Mouse (Mus musculus) embryo, embryonic 9.5 days (tissue): ENCODE data around the gene Cstf2t.

Experiments
- DNase-seq: peaks from one replicate; pipeline ENCODE4 v3.0.0-alpha.2; 2017; ENCODE audit errors: extremely low spot score

Cstf2t gene

DNA sequence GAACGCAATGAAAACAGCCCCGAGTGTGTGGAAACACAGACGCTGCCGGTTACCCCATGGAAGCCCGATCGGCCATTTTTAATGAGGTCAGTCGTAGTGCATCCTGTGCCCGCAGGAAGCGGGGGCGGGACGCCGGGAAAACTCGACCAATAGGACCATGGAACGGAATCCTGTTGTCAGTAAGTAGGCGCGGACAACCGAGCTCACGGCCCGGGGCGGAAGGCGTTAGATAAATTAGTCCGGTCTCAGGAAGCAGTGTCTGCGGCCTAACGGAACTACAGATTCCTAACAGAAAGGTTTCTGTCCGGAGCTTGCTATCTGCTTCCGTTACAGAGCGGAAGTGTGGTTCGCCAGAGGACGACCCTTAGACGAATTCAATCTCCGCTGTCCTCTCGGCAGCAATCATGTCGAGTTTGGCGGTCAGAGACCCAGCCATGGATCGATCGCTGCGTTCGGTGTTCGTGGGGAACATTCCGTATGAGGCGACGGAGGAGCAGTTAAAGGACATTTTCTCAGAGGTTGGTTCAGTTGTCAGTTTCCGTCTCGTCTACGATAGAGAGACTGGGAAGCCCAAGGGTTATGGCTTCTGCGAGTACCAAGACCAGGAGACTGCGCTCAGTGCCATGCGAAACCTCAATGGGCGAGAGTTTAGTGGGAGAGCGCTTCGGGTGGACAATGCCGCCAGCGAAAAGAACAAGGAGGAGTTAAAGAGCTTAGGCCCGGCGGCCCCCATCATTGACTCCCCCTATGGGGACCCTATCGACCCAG is at the start of gene Cstf2t:
Gene Cstf2t (plus strand): TSS at position 176 of the 768 bp plus-strand sequence.
- DNase-seq: peak; percentile 97

DNA sequence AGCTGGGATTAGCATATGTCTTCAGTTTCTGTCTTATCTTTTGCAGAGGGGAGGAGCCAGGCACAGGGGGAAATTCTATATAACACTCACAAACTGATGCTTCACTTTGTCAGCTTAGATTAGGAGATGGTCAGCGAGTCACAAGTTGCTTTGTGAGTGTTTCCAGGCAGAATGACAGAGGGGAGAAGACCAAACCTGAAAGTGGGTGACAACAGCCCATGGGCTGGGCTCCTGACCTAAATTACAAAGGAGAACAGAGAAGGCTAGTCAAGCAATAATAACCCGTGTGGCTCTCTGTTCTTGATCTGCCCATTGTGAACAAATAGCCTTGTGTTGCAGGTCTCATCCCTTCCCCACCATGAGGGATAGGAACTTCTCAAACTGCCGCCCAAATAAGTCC is 43.7 kb upstream of the Cstf2t start:
- DNase-seq: no peak

DNA sequence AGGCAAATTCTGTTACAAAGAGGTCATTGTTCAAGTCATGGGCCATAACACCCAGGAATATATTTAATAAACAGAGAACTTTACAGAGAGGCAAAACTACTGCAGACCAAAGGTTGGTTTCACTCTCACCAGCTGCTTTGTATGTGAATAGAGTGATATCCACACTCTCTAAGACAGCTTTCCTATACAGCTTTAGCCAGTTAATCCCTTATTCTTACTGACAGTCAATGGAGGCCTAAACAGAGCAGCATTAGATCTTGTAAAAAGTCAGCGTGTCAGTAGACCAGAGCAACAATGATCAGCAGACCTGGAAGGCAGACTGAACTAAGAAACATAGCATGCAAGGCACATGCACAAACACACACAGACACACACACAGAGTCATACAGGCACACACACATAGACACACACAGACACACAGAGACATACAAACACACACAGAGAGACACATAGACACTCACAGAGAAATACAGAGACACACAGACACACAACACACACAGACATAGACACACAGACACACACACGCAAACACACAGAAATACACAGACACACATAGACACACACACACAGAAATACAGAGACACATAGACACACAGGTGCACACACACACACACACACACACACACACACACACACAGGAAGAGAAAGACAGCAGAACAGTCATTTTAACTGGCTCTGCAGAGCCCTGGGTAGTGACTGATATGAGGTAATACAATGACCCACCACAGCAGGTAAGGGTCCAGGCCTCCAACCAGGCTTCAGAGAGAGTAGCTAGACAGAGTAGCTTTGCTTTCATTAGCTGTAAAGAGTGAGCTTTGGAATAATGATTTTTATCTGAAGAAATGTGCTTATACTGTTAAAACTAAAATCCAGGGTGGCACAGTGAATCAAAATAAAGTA is 41.4 kb upstream of the Cstf2t start:
- no peak for DNase-seq

DNA sequence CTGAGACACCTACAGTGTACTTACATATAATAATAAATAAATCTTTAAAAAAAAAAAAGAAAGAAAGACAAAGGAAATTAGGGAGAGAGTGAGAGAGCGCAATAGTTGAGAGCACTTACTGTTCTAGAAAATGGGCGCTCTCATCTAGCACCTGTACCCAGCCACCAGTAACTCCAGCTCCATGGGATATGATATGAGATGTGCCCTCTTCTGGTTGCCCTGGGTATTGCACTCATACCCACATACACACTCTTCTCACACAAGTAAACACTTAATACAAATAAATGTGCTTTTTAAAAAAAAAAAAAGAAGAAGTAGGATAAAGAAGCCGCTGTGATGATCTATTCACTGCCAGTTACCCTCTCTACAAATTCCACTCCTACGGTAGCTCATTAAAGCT is 36.0 kb upstream of the Cstf2t start:
- DNase-seq: no peak

DNA sequence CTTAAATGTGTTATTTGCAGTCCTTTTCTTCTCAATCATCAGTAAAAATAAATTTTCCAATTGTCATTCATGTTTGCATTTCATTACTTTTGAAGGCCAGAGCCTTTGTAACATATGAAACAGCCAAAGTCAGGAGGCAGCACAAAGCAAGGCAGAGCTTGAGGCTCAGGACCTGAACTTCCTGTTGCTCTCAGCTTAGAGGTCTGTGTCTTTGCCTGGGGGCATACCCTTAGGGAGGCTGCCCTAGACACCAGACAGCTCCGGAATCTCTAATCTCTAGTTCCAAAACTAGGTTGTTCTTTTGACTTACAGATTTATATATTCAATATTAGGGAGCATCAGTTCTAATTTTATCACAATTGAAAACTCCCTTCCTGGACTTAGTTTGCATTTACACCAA is 17.9 kb upstream of the Cstf2t start:
- no peak for DNase-seq

DNA sequence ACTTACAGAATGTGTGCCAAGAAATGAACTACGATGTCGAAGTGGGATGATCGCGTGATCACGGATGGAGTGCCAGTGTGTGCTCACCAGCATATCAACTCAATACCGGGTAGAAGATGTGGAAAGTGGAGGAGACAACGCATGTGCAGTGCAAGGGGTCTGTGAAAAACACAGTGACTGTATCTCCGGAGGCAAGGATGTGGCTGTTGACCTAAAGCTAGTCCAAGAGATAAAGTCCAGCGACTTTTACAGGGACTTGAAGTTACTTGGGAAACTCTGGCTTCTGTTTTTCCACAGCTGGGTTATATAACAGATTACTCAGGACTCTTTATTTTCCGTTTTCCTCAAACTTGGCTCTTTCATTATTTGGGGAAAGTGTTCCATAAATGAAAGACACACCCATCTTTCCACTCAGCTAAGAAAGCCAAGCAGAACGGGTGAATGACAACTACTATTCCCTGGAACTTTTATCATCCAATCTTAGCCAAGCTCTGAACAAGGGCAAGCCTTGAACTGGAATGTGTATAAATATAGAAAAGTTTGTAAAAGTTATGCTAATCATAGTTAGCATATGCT is 17.3 kb upstream of the Cstf2t start:
- no peak for DNase-seq

DNA sequence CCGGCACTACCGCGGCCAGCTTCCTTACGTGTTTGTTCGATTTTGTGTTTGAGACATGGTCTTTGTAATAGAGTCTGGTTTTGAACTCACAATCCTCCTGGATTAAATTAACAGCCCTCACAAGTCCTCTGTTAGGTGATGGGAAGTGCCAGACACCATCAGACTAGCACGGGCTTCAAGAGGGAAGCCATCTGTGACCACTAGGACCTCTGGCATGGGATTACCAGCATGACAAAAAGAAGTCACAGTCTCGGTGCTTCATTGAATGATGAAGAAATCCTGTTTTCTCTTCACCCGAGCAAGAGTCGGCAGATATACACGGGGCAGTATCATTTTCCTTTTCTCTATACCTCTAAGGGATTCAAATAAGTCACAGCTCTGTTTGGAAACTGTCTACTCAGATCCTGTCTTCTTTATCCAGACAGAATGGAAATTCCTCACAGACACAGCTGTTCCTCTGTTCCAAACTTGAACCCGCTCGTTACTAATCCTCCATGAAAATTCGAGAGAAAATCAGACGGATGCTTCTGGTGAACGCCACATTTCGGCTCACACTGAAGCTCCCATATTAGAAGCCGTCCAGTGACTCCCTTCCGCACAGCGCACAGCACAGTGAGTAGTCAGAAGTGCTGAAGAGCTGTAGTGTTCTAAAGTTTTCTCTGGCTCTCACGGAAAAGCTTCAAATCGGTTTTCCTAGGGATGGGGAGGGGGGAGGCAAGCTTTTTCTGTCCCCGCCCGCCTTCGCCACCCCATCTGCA is 8.5 kb upstream of the Cstf2t start:
- DNase-seq: peak; percentile 4

DNA sequence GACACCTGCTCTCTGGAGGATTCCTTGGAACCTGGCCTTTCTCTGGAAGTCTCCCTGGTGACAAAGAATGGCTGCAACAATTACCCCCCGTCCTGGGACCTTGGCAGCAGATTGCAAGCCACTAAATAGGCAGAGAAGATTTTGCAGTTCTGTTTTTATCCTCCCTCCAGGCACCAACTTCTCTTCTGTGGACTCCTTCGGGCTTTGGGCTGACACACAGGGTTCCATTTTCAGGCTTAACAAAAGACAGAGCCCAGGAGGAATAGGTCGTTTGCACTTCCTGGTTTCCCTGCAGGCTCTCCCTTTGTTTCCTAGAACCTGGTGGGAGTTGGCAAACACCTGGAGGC is 7.9 kb upstream of the Cstf2t start:
- peak; percentile 12 for DNase-seq

DNA sequence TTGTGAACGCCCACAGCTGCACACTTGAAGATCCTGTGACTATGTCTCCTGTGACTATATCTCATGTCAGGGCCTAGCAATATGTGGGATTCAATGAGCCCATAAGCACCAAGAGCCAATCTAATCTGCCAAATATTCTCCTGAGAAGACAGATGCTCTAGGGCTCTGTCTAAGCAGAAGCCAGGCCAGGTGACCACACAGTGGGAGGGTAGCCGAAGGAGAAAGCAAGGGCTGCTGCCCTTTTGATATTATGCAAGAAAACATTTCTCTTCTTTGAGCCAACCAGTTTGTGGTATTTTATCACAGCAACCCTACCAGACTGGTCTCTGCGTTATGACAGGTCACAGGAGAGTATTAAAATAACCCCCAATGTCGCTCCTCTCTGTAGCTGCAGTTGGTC is 6.5 kb upstream of the Cstf2t start:
- no peak for DNase-seq

DNA sequence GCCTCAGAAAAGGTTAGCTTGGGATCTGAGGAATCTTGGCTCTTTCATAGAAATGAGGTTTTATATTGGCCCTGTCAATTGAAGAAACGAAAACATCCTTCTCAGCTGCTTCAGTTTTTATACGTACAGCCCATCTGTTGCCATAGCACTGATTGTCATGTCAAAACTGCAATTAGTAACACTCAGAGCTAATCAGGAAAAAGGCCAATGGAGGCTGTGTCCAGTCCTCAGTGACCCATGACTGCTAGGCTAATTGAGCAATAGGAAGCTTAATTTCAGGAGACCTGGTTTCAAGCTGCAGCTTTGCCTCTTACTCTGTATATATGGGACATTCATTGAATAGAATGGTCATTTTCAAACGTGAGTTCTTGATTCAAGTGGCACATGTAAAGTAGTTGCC is 4.4 kb upstream of the Cstf2t start:
- DNase-seq: no peak

DNA sequence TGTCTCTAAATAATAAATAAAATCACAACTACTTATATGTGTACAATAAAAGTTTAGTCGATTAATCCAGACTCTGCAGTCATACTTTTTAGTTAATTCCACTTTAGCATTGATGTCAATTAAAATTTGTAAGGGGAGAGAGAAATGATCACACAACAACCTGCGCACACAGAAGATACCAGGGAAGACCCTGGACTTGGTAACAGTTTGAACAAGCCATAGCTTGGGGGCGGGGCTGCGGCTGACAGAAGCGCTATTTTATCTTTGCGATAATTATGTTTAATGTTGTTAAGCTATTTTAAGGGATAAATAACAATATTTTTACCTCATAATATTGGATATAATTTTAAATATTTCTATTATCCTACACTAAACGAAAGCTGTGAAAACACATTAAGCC is 411 bp upstream of the Cstf2t start:
- no peak for DNase-seq

DNA sequence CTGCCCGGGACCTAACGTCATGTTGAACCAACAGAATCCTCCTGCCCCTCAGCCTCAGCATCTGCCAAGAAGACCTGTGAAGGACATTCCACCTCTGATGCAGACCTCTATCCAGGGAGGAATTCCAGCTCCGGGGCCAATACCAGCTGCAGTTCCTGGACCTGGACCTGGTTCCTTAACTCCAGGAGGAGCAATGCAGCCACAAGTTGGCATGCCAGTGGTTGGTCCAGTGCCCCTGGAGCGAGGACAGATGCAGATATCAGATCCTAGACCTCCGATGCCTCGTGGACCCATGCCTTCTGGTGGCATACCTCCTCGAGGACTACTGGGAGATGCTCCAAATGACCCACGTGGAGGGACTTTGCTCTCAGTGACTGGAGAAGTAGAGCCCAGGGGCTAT is 1.1 kb downstream of the Cstf2t start:
- DNase-seq: no peak

DNA sequence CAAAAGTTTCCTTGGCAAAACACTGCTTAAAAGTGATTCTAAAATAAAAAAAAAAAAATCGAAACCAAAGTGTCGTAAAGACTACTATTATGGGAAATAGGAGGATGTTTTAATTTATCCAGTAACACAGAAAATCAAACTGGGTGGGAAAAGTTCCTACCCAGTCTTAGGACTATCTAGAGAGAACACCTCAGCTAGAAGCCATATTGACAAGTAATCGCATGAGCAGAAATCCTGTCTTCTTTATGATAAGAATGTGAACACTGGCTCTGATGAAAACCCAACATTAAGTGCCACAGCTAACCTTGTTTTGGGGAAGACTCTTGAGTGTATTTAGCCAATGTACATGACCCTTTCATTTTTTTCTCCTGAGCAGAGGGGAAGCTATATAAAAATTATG is 15.2 kb downstream of the Cstf2t start:
- DNase-seq: no peak

DNA sequence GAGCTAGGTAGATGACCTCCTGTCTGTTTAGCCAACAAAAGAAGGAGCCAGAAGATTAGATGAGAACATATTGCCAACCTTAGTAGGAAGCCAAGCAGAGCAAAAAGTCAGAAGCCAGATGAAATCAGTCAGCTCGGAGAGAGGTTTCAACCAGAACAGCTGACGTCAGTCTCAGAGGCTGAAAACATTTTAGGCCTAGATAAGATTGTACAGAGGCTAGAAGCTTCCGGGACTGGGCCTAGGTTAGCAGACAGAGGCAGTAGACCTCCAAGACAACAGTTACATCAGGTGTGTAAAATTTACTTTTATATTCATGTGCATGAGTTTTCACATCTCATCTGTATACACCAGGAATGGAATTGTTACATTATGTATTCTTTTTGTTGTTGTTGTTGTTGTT is 16.7 kb downstream of the Cstf2t start:
- DNase-seq: no peak

DNA sequence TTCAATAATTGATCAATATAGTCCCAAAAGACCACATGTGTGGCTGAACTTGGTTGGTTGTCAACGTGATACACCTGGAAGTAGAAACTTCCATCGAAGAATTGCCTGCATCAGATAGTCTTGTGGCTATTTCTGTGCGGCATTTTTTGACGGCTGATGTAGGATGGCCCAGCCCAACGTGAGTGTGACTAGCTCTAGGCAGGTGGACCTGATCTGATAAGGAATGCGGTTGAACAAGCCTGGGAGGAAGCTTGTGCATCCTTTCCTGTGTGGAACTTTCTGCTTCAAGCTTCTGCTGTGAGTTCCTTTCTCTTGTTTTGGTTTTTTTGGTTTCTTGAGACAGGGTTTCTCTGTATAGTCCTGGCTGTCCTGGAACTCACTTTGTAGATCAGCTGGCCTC is 22.1 kb downstream of the Cstf2t start:
- no peak for DNase-seq

DNA sequence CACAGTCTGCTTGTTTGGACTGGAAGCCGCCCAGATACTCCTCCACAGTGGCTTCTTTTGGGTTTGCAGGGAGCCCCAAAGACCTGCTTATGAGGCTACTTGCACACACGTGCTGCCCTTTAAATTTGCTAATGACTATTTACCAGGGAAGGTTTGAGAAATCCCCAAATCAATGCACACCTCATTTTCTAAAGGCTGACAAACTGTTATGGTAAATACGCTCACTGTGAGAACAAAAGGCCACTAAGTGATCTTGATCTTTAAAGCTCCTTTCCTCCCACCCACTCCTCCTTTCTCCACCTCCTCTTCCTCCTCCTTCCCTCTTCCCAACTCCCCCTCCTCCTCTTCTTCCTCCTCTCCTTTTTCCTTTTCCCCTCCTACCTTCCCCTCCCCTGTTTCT is 23.4 kb downstream of the Cstf2t start:
- DNase-seq: no peak

DNA sequence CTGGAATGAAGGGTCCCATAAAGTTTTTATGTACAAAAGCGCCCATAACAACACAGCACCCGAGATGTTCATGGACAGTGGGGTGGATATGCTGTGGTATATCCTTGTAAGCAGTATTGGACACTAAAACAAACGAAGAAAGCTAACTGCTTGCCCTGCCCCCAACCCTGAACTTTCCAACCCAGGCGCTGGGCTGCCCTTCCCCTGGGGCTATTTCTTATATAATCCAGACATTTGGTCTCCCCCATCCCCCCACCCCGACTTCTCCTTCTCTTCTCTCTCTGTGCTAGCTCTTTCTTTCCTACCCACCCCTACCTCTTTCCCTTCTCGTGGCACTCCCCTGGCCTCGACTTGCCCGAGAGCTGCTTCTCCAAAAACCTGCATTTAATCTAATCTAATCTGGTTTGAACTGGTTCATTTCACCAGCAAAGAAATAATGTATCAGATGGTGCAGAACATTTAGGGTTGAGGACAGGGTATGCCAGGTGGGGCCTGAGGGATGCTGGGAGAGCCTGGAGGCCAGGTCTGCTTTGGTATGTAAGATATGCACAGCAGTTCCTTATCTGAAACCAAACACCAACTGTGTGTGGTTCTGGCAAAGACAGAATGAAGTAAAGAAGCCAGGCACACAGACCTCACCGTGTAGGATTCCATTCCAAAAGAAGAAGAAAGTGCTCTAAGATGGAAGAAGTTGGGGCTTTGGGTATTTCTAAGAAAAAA is 24.4 kb downstream of the Cstf2t start:
- DNase-seq: peak; percentile 32

DNA sequence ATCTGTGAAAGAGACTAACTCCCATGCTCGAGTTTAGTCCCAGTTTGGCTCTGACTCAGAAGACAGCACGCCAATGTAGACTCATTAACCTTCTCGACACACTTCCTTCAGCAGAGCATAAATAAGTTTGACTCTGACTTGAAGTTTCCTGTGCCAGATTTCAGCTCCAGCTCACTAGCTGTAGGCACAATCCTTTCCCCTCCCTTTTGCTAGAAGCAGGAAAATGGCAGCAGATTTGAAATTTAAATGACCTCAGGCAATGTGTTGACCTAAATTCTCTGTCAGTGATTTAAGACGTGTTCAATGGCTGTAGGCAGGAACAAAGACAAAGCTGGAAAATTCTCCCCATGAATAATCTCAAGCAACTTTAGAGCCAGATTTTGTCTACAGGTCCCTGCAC is 32.1 kb downstream of the Cstf2t start:
- no peak for DNase-seq

DNA sequence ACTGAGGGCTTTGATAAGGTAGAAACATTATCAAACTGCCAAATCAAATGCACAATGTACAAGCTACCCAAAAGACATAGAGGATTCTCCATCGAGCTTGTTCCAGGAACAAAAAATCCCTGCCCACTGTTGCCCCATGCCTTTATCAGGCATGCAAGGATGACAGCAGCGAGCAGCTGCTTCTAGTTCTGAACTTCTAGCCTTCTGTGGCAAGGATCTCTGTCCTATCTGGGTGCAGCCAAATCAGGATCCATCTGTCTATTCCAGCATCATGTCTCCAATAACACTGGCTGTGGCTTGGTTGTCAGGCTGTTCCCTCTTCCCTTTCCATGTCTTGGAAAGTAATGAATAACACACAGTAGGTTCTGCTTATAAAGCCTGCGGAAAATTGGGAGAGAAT is 42.0 kb downstream of the Cstf2t start:
- DNase-seq: no peak

DNA sequence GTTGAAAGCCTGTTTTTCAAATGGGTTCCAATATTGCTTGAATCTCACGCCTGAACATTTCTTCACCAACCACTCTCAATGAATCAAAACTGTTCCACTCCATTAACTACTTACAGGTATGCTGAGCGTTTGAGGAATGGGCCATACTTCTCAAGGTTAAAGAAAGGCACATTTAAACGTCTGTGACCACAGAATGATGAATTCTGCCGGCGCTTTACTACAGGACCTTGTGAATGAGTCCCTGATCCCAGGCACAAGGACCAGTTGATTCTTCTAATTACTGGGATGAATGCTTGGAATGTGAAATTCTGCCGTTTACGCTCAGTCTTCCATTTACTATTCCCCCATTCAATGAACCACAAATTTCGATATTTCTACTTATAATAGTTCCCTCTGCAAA is 50.0 kb downstream of the Cstf2t start:
- no peak for DNase-seq

DNA sequence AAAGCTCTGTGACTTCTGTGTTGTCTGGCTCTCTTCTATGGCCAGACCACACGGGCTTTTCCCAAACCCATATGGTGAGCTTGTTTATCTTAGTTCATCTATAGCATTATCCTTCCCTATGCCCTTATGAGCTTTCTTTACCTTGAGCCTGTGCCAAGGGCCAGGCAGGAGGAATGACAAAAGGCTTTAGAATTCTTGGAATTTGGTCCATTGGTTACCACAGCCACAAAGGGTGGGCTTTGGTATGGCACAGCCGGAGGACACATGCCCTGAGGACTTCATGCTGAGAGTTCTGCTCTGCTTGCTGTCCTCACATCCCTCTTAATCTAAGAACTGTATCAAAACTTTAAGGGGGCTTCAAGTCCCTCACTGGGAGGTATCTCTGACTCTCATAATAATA is 53.7 kb downstream of the Cstf2t start:
- DNase-seq: no peak
